Mouse (Mus musculus) G1E-ER4 (cell line): Measurements from ENCODE around the gene Mup11. TPM values are rescaled to one million over a fixed set of nuclear protein-coding genes. Genes with fewer than 3 reads are reported as not detected.
"Not testable (repeated sequence)": the region's sequence is repeated elsewhere in the genome, so short reads cannot be mapped to it uniquely, and the experiment has no call there.

Experiments
- GATA1 ChIP-seq: IDR thresholded peaks from one replicate; pipeline ENCODE4 v1.8.0; 2012; ENCODE audit warnings: low read length, inconsistent platforms
- polyA plus RNA-seq: library from polyadenylated mRNA; stranded (reverse); fragments of >175 nt; gene quantifications from 2 replicates; pipeline ENCODE4 v1.2.3, GENCODE M21; 2012

The Mup11 gene
- polyA plus RNA-seq: not detected in 2 replicates

- not testable (repeated sequence) for TF ChIP-seq GATA1
Measured at GRCm38 (mm10) chr4:60662311-60662710, at the start of gene Mup11. Gene Mup11, minus strand, starts transcription at chr4:60662411.

Other genes starting within 250 kb of the Mup11 start
- gene Mup9, start 240.5 kb downstream of the Mup11 start, polyA plus RNA-seq: not detected in 2 replicates
- gene Mup1, start 160.5 kb downstream of the Mup11 start, polyA plus RNA-seq: not detected in 2 replicates
- gene Mup10, start 80.2 kb downstream of the Mup11 start, polyA plus RNA-seq: not detected in 2 replicates
- gene Mup12, start 78.9 kb upstream of the Mup11 start, polyA plus RNA-seq: not detected in 2 replicates
- not detected in 2 replicates for gene Mup22, start 159.1 kb upstream of the Mup11 start, polyA plus RNA-seq